Mouse (Mus musculus) olfactory bulb, adult 2 months (tissue): ENCODE measurements around the gene Ccdc9b.

ENCODE experiments used
- CTCF ChIP-seq: fragments of 200-500 bp; IDR thresholded peaks from 2 replicates; pipeline ENCODE4 v1.5.1; 2012; ENCODE audit warnings: low read depth, mild to moderate bottlenecking, low read length, moderate library complexity; ENCODE audit not compliant: insufficient read depth
- POLR2A ChIP-seq: fragments of 200-500 bp; IDR thresholded peaks from 2 replicates; pipeline ENCODE4 v1.6.1; 2012; ENCODE audit warnings: mild to moderate bottlenecking, low read depth, low read length, moderate library complexity; ENCODE audit not compliant: insufficient read depth

- no peak for TF ChIP-seq POLR2A
- TF ChIP-seq CTCF, result no peak
These were observed 15.0 kb downstream of the Ccdc9b start for GRCm38 (mm10) chr2:118747301-118747960.
